Comparison of ENCODE assay signal across 24 mouse cellular contexts in the genomic region with DNA sequence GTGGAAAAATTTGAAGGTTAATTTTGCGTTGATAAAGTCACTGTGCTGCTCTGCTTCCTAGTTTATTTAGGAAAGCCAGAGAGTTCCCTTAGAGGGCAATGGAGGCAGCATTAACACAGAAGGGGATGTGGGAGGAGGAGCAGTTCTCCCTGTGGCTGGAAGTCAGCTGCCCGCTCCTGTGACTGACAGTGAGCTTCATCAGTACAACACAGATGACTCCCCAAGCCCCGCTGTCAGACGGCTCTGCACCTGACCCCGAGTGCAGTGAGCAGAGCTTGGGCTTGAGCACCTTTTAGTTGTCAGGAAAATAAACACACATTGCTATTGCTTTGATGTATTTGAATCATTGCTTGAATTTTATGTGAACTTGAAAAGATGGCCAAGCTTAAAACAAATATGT.
DNase-seq lines count a peak whose midpoint lies in the region; ATAC-seq lines count a peak whose summit lies in the region.
"Had no signal": no experiment of that assay in that cellular context is flagged by ENCODE, and none has a peak within 500 bp of the region (broad histone marks: within the 10 kb centered on the region; RNA-seq: fewer than 3 reads in every experiment).

No protein-coding gene starts in this region.

- no peak for ATAC-seq in heart, embryonic 13.5 days (ENCODE audit: extremely low read depth, insufficient number of reproducible peaks, low FRiP score, low TSS enrichment)
- no peak for ATAC-seq in hindbrain, embryonic 14.5 days (ENCODE audit: low FRiP score)
- ATAC-seq in forebrain, embryonic 11.5 days (replicated peaks; ENCODE audit: low FRiP score), result no peak
- ATAC-seq: CD4-positive, CD25-positive, alpha-beta regulatory T cell, adult 4 months; forebrain, embryonic 14.5 days; inflammation-experienced regulatory T-cells, adult 6 months had no signal

- no peaks in the 10 kb centered on the region for H3K27me3 ChIP-seq in heart, embryonic 13.5 days (replicated peaks)
- no peaks in the 10 kb centered on the region for H3K27me3 ChIP-seq in hindbrain, embryonic 14.5 days (ENCODE audit: control insufficient read depth, insufficient read depth, low read length)
- no peaks in the 10 kb centered on the region for H3K27me3 ChIP-seq in hindbrain, embryonic 10.5 days (ENCODE audit: insufficient read depth, poor library complexity, severe bottlenecking)
- no peaks in the 10 kb centered on the region for H3K27me3 ChIP-seq in forebrain, embryonic 11.5 days (ENCODE audit: control insufficient read depth, insufficient read depth, low read length)
- H3K27me3 ChIP-seq: liver, embryonic 15.5 days; lung, embryonic 15.5 days; megakaryocyte, embryonic 14.5 days had no signal

- peaks cover 45% of the 10 kb centered on the region for H3K4me1 ChIP-seq in heart, embryonic 13.5 days
- peaks cover 11% of the 10 kb centered on the region for H3K4me1 ChIP-seq in hindbrain, embryonic 14.5 days (replicated peaks; ENCODE audit: control insufficient read depth, insufficient read depth, low read length)
- H3K4me1 ChIP-seq in hindbrain, embryonic 10.5 days (replicated peaks), result peaks cover 11% of the 10 kb centered on the region
- peaks cover 3% of the 10 kb centered on the region; the same call in 1 of the 2 replicates for H3K4me1 ChIP-seq in forebrain, embryonic 11.5 days (replicated peaks; ENCODE audit: control insufficient read depth, insufficient read depth, low read length)
- H3K4me1 ChIP-seq: limb, embryonic 10.5 days had no signal

- no peak overlapping the region for H3K4me3 ChIP-seq in heart, embryonic 13.5 days
- no peak overlapping the region for H3K4me3 ChIP-seq in hindbrain, embryonic 14.5 days (replicated peaks; ENCODE audit: low read length)
- no peak overlapping the region for H3K4me3 ChIP-seq in hindbrain, embryonic 10.5 days
- H3K4me3 ChIP-seq in forebrain, embryonic 11.5 days (ENCODE audit: low read depth, low read length), result no peak overlapping the region
- H3K4me3 ChIP-seq: gastrocnemius, adult 2 months; limb, embryonic 10.5 days; liver, embryonic 15.5 days; lung, embryonic 15.5 days; megakaryocyte, embryonic 14.5 days had no signal

- H3K9ac ChIP-seq in heart, embryonic 13.5 days, result no peak overlapping the region
- no peak overlapping the region for H3K9ac ChIP-seq in hindbrain, embryonic 14.5 days
- H3K9ac ChIP-seq in forebrain, embryonic 11.5 days (ENCODE audit: low read length), result no peak overlapping the region
- H3K9ac ChIP-seq: liver, embryonic 15.5 days; lung, embryonic 15.5 days had no signal

- WGBS in heart, embryonic 13.5 days, result 29% methylated on average over 5 of the region's 5 CpGs
- 45% methylated on average over 5 of the region's 5 CpGs for WGBS in hindbrain, embryonic 14.5 days
- WGBS in hindbrain, embryonic 10.5 days, result 66% methylated on average over 5 of the region's 5 CpGs
- WGBS in forebrain, embryonic 11.5 days, result 74% methylated on average over 5 of the region's 5 CpGs

- no peaks in the 10 kb centered on the region for H3K9me3 ChIP-seq in heart, embryonic 13.5 days
- no peaks in the 10 kb centered on the region for H3K9me3 ChIP-seq in hindbrain, embryonic 14.5 days (ENCODE audit: control insufficient read depth, low read length)
- H3K9me3 ChIP-seq in hindbrain, embryonic 10.5 days, result no peaks in the 10 kb centered on the region
- H3K9me3 ChIP-seq in forebrain, embryonic 11.5 days (ENCODE audit: control insufficient read depth, low read length), result no peaks in the 10 kb centered on the region
- H3K9me3 ChIP-seq: limb, embryonic 10.5 days; liver, embryonic 15.5 days; lung, embryonic 15.5 days; megakaryocyte, embryonic 14.5 days had no signal

- DNase-seq in heart, postnatal 10 days, result no peak
- DNase-seq in hindbrain, embryonic 14.5 days (ENCODE audit: low spot score), result no peak
- DNase-seq in hindbrain, embryonic 10.5 days (ENCODE audit: low spot score), result no peak
- DNase-seq in thymus, postnatal 14 days, result peak; percentile 45
- no peak for DNase-seq in thymus, postnatal 0 days (ENCODE audit: low spot score)
- no peak for DNase-seq in forebrain, embryonic 11.5 days (ENCODE audit: low spot score)
- DNase-seq: adrenal gland, postnatal 14 days; cerebellum, adult 8-10 months; cerebellum, postnatal 36 days; gastrocnemius, adult 2 months; kidney, adult 8-10 months; kidney, postnatal 10 days; liver; lung, postnatal 36 days; right cerebral cortex, postnatal 14 days had no signal

- H3K4me2 ChIP-seq in heart, embryonic 13.5 days, result no peak overlapping the region
- H3K4me2 ChIP-seq in hindbrain, embryonic 14.5 days (replicated peaks), result no peak overlapping the region
- no peak overlapping the region for H3K4me2 ChIP-seq in forebrain, embryonic 11.5 days (ENCODE audit: low read depth, low read length, severe bottlenecking)
- H3K4me2 ChIP-seq: liver, embryonic 15.5 days; lung, embryonic 15.5 days had no signal

- intact Hi-C loops in heart, postnatal 10 days (cut with DNase I), result no loop called here

- no peaks in the 10 kb centered on the region for H3K36me3 ChIP-seq in heart, embryonic 13.5 days
- H3K36me3 ChIP-seq in hindbrain, embryonic 14.5 days (replicated peaks; ENCODE audit: control insufficient read depth, insufficient read depth), result no peaks in the 10 kb centered on the region
- no peaks in the 10 kb centered on the region for H3K36me3 ChIP-seq in hindbrain, embryonic 10.5 days
- no peaks in the 10 kb centered on the region for H3K36me3 ChIP-seq in forebrain, embryonic 11.5 days (ENCODE audit: control insufficient read depth, insufficient read depth, low read length)
- H3K36me3 ChIP-seq: limb, embryonic 10.5 days; liver, embryonic 15.5 days; lung, embryonic 15.5 days had no signal

- H3K27ac ChIP-seq in heart, embryonic 13.5 days (replicated peaks), result peak overlapping the region; percentile 61
- H3K27ac ChIP-seq in hindbrain, embryonic 14.5 days, result 0 out of 2 replicates have a peak overlapping the region, but pooled peaks have one; percentile 2
- H3K27ac ChIP-seq in hindbrain, embryonic 10.5 days, result no peak overlapping the region; the same call in 1 of the 2 replicates
- H3K27ac ChIP-seq in forebrain, embryonic 11.5 days (ENCODE audit: low read depth, low read length), result no peak overlapping the region
- H3K27ac ChIP-seq: gastrocnemius, adult 2 months; limb, embryonic 10.5 days; liver, embryonic 15.5 days; lung, embryonic 15.5 days; stomach, postnatal 0 days had no signal

Comparison
In these comparisons a context has a peak if more than half of its experiments do, and no peak if none do; other contexts are left out.
1. H3K27ac ChIP-seq: peak in heart, embryonic 13.5 days (single experiment) and hindbrain, embryonic 14.5 days (single experiment); none in hindbrain, embryonic 10.5 days (single experiment) and forebrain, embryonic 11.5 days (single experiment).